Comparison of ENCODE assay signal across 9 mouse cellular contexts in genomic region chr9:120304300-120305137, GRCm38 (mm10). TPM values are rescaled to one million over a fixed set of nuclear protein-coding genes. Genes with fewer than 3 reads are reported as not detected.
A peak's percentile ranks its signal among the peaks of the same experiment; 100 is the strongest.
DNase-seq lines count a peak whose midpoint lies in the region; ATAC-seq and TF ChIP-seq lines count a peak whose summit lies in the region.
"Had no signal": no experiment of that assay in that cellular context is flagged by ENCODE, and none has a peak within 500 bp of the region (broad histone marks: within the 10 kb centered on the region; RNA-seq: fewer than 3 reads in every experiment).

No protein-coding gene starts in this region.

- TF ChIP-seq CTCF in small intestine, adult 2 months (IDR thresholded peaks at IDR 0.05; ENCODE audit: extremely low read depth, insufficient read length, insufficient replicate concordance, low read depth, low read length), result no peak

- H3K27me3 ChIP-seq in kidney, embryonic 14.5 days (ENCODE audit: control insufficient read depth, insufficient read depth, low read length), result peaks cover 47% of the 10 kb centered on the region
- H3K27me3 ChIP-seq in forebrain, embryonic 14.5 days (replicated peaks; ENCODE audit: control insufficient read depth, insufficient read depth, low read length), result peaks cover 42% of the 10 kb centered on the region
- peaks cover 2% of the 10 kb centered on the region; the same call in 1 of the 2 replicates for H3K27me3 ChIP-seq in hindbrain, embryonic 16.5 days (replicated peaks; ENCODE audit: control insufficient read depth, insufficient read depth, low read length)
- H3K27me3 ChIP-seq in liver, embryonic 16.5 days (ENCODE audit: control insufficient read depth, insufficient read depth, low read depth, low read length), result peaks cover 53% of the 10 kb centered on the region
- peaks cover 24% of the 10 kb centered on the region for H3K27me3 ChIP-seq in small intestine, adult 2 months (ENCODE audit: control insufficient read depth, insufficient read depth, low read length)

- peak; percentile 49; the same call in 1 of the 2 replicates for ATAC-seq in kidney, embryonic 14.5 days (ENCODE audit: low FRiP score, low TSS enrichment)
- peak; percentile 33; the same call in 1 of the 2 replicates for ATAC-seq in forebrain, embryonic 14.5 days
- ATAC-seq in hindbrain, embryonic 16.5 days, result peak; percentile 43
- ATAC-seq in liver, embryonic 16.5 days (ENCODE audit: low read depth), result no peak
- no peak for ATAC-seq in CD4-positive, CD25-positive, alpha-beta regulatory T cell, adult 4 months

- DNase-seq in kidney, adult 8-10 months, result no peak
- peak; percentile 16 for DNase-seq in adrenal gland, postnatal 14 days
- DNase-seq in forebrain, embryonic 14.5 days (ENCODE audit: low spot score), result peak; percentile 8

- no peak overlapping the region for H3K27ac ChIP-seq in kidney, embryonic 14.5 days (ENCODE audit: low read depth, low read length)
- H3K27ac ChIP-seq in forebrain, embryonic 14.5 days (ENCODE audit: low read depth, low read length), result no peak overlapping the region
- peak overlapping the region; percentile 66 for H3K27ac ChIP-seq in hindbrain, embryonic 16.5 days (ENCODE audit: low read depth, low read length)
- no peak overlapping the region for H3K27ac ChIP-seq in liver, embryonic 16.5 days (ENCODE audit: low read length)
- no peak overlapping the region for H3K27ac ChIP-seq in small intestine, adult 2 months (ENCODE audit: insufficient read depth, low read depth, low read length)

- peaks cover 9% of the 10 kb centered on the region for H3K9me3 ChIP-seq in kidney, embryonic 14.5 days (ENCODE audit: control insufficient read depth, low read length)
- no peaks in the 10 kb centered on the region for H3K9me3 ChIP-seq in forebrain, embryonic 14.5 days (replicated peaks; ENCODE audit: control insufficient read depth, low read length)
- H3K9me3 ChIP-seq in hindbrain, embryonic 16.5 days (ENCODE audit: control insufficient read depth, low read length), result 0 out of 2 replicates have a peak, but pooled peaks cover 2% of the 10 kb centered on the region
- H3K9me3 ChIP-seq in liver, embryonic 16.5 days (replicated peaks; ENCODE audit: control insufficient read depth, low read length), result 0 out of 2 replicates have a peak, but pooled peaks cover 3% of the 10 kb centered on the region

- H3K36me3 ChIP-seq in kidney, embryonic 14.5 days (ENCODE audit: control insufficient read depth, insufficient read depth, low read length), result no peaks in the 10 kb centered on the region
- no peaks in the 10 kb centered on the region for H3K36me3 ChIP-seq in forebrain, embryonic 14.5 days (ENCODE audit: control insufficient read depth, insufficient read depth, low read length)
- no peaks in the 10 kb centered on the region for H3K36me3 ChIP-seq in hindbrain, embryonic 16.5 days (ENCODE audit: control insufficient read depth, insufficient read depth, low read length)
- H3K36me3 ChIP-seq in liver, embryonic 16.5 days (ENCODE audit: control insufficient read depth, insufficient read depth), result no peaks in the 10 kb centered on the region
- no peaks in the 10 kb centered on the region for H3K36me3 ChIP-seq in small intestine, adult 2 months (ENCODE audit: control insufficient read depth, insufficient read depth, low read length)

- H3K4me2 ChIP-seq in kidney, embryonic 14.5 days (replicated peaks; ENCODE audit: low read depth, low read length), result peak overlapping the region; percentile 98
- peak overlapping the region; percentile 97 for H3K4me2 ChIP-seq in forebrain, embryonic 14.5 days (ENCODE audit: low read length)
- peak overlapping the region; percentile 84 for H3K4me2 ChIP-seq in hindbrain, embryonic 16.5 days (ENCODE audit: low read length)
- peak overlapping the region; percentile 59 for H3K4me2 ChIP-seq in liver, embryonic 16.5 days (ENCODE audit: low read depth, low read length)

- peak overlapping the region; percentile 50 for H3K4me3 ChIP-seq in kidney, embryonic 14.5 days (ENCODE audit: low read length)
- peak overlapping the region; percentile 58 for H3K4me3 ChIP-seq in forebrain, embryonic 14.5 days (ENCODE audit: low read depth, low read length)
- H3K4me3 ChIP-seq in hindbrain, embryonic 16.5 days (ENCODE audit: low read length), result peak overlapping the region; percentile 51
- peak overlapping the region; percentile 48 for H3K4me3 ChIP-seq in liver, embryonic 16.5 days (ENCODE audit: low read depth, low read length)
- peak overlapping the region; percentile 55 for H3K4me3 ChIP-seq in small intestine, adult 2 months (ENCODE audit: low read depth, low read length)

- H3K4me1 ChIP-seq in kidney, embryonic 14.5 days (ENCODE audit: control insufficient read depth, insufficient read depth, low read length), result no peaks in the 10 kb centered on the region
- peaks cover 9% of the 10 kb centered on the region for H3K4me1 ChIP-seq in forebrain, embryonic 14.5 days (ENCODE audit: control insufficient read depth, insufficient read depth, low read length)
- peaks cover 6% of the 10 kb centered on the region; the same call in 1 of the 2 replicates for H3K4me1 ChIP-seq in hindbrain, embryonic 16.5 days (ENCODE audit: control insufficient read depth, insufficient read depth, low read depth, low read length)
- H3K4me1 ChIP-seq in liver, embryonic 16.5 days (ENCODE audit: control insufficient read depth, low read depth, low read length), result no peaks in the 10 kb centered on the region
- H3K4me1 ChIP-seq in small intestine, adult 2 months (ENCODE audit: control insufficient read depth, insufficient read depth, insufficient read length, low read length), result peaks cover 3% of the 10 kb centered on the region; the same call in 1 of the 2 replicates

- peak overlapping the region; percentile 54 for H3K9ac ChIP-seq in kidney, embryonic 14.5 days (ENCODE audit: low read depth, low read length)
- peak overlapping the region; percentile 66 for H3K9ac ChIP-seq in forebrain, embryonic 14.5 days (ENCODE audit: low read length)
- H3K9ac ChIP-seq in hindbrain, embryonic 16.5 days (ENCODE audit: low read depth, low read length), result peak overlapping the region; percentile 60
- no peak overlapping the region for H3K9ac ChIP-seq in liver, embryonic 16.5 days (ENCODE audit: low read depth, low read length)

- WGBS in kidney, embryonic 14.5 days, result 3% methylated on average over 54 of the region's 54 CpGs
- WGBS in forebrain, embryonic 14.5 days, result 3% methylated on average over 54 of the region's 54 CpGs
- WGBS in hindbrain, embryonic 16.5 days, result 3% methylated on average over 54 of the region's 54 CpGs
- 4% methylated on average over 54 of the region's 54 CpGs for WGBS in liver, embryonic 16.5 days (ENCODE audit: insufficient replicate concordance)
- 3% methylated on average over 54 of the region's 54 CpGs for WGBS in small intestine, adult 2 months

- no peak for TF ChIP-seq POLR2A in small intestine, adult 2 months (IDR thresholded peaks at IDR 0.05; ENCODE audit: low read depth, low read length)

RNA-seq across cellular contexts. Expression of gene Myrip, which starts 3.2 kb away (rescaled TPM):
- 0.11 and 0.26 TPM in 2 replicates for polyA plus RNA-seq in kidney, embryonic 14.5 days (2014; fragmentation: Nextera tagmentation; extraction: Ambion mirVana)
- total RNA-seq in adrenal gland, postnatal 14 days (2021), result 5.7 and 13.3 TPM in 2 replicates
- 0.89 and 1.3 TPM in 2 replicates for polyA plus RNA-seq in forebrain, embryonic 14.5 days (2014; fragmentation: Nextera tagmentation; extraction: Ambion mirVana)
- polyA plus RNA-seq in hindbrain, embryonic 16.5 days (2015; fragmentation: Nextera tagmentation; extraction: Ambion mirVana), result 7.3 and 8.1 TPM in 2 replicates
- 0.01 and 0.02 TPM in 2 replicates for polyA plus RNA-seq in liver, embryonic 16.5 days (2015; fragmentation: Nextera tagmentation; extraction: Ambion mirVana)
- 1.0 and 1.7 TPM in 2 replicates for polyA plus RNA-seq in small intestine, adult 2 months (2012; rRNA removed)
- not detected for polyA plus RNA-seq in CD4-positive, CD25-positive, alpha-beta regulatory T cell, adult 4 months (2017; shearing (Covaris generic))
- total RNA-seq: MEL had no signal

Comparison
In these comparisons a context has a peak if more than half of its experiments do, and no peak if none do; other contexts are left out.
1. ATAC-seq: peak in kidney, embryonic 14.5 days (single experiment), forebrain, embryonic 14.5 days (single experiment) and hindbrain, embryonic 16.5 days (single experiment); none in liver, embryonic 16.5 days (single experiment) and CD4-positive, CD25-positive, alpha-beta regulatory T cell, adult 4 months (single experiment).
2. DNase-seq: peak in adrenal gland, postnatal 14 days (single experiment) and forebrain, embryonic 14.5 days (single experiment); none in kidney, adult 8-10 months (0 of 2).
3. Peak in every context shown above with its lines, with median percentiles within 50 percentile points of each other: H3K4me2 ChIP-seq and H3K4me3 ChIP-seq.